Mouse (Mus musculus): ENCODE measurements around the gene Nfkbia.
A peak's percentile ranks its signal among the peaks of the same experiment; 100 is the strongest.

- peak; percentile 90 for TF ChIP-seq CTCF (IDR thresholded peaks at IDR 0.05)
- no peak for TF ChIP-seq POLR2A (IDR thresholded peaks at IDR 0.05; ENCODE audit: insufficient read depth, low read depth, low read length)
These were observed 13.5 kb upstream of the Nfkbia start for GRCm38 (mm10) chr12:55506029-55506330.

Measured in heart, adult 2 months (tissue).